Mouse (Mus musculus): ENCODE results near the gene Pappa.

Gene Pappa

DNA sequence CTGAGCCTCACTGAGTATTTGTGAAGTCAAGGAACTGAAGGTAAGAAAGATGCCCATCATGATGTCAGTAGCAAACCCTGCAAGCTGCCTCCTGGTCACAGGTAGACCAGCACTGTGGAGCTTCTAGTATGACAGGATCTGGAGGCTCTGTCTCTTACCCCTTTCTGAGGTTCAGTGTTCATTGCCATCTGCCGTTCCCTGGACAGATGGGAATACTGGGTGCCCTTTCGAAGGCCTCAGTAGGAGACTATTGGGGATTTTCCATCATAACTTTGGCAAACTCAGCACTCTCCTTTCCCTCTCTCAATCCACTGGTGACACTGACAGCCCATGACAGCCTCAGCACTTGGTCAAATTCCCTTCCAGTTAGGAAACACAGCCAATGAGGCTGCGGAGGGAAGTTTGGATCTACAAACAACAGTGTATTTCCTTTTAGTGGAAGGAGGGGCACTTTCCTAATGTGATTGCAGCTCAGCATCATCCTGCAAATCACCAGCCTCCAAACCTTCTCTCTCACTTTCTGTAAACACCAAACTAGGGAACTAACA lies 42.4 kb downstream of the Pappa start:
- no peak for DNase-seq (ENCODE audit: low spot score)

DNA sequence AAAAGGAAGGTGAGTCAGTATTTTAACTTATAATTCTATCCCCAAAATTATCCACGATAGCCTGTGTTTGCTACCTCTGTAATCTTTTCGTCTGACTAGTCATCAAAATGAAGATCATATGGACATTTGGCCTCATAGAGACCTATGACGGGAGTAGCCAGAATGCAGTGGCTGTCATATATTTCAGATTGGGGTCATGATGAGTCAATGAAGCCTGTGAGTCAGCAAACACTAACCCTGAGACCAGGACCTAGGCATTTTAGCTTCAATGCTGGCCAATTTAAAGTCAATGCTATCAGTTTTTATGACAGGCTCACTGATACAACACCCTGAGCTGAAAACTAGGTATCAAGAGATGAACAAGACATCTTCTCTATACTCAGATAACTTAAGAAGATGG lies 50.5 kb downstream of the Pappa start:
- DNase-seq (ENCODE audit: low spot score): no peak

DNA sequence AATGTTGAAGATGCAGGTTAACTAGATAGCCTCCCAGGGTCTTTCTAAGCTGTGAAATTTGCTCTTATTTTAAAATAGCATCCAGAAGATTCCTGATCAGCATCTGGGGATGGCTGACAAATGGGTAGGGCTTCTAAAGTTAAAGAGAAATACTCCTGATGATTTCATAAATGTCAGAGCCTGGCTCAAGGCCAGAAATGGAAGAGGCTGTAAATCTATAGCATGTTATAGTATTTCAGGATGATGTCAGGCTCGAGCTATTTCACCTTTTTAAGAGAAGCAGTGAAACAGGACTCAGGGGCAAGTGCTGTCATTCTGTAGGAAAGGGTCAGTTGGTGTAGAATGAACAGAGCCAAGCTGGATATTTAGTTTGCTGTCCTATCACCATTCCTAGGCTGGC lies 54.2 kb downstream of the Pappa start:
- DNase-seq (ENCODE audit: low spot score): no peak

DNA sequence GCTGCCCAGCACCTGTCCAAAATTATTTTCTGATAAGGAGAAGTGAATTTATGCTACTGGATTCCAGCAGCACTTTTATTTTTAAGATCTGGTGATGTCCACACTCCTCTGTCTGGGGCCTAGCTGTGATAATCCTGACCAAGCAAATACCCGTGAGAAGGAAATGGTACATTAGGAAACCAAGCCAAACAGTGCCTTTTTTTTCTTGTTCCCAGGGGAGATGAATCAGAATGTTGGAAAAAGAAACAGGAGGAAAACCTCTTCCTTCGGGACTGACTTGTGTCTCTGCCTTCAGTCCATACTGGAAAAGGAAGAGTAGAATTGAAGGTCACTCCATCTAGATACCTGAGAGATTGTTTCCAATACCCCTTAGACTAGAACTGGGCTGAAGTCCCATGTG lies 63.3 kb downstream of the Pappa start:
- no peak for DNase-seq (ENCODE audit: low spot score)

DNA sequence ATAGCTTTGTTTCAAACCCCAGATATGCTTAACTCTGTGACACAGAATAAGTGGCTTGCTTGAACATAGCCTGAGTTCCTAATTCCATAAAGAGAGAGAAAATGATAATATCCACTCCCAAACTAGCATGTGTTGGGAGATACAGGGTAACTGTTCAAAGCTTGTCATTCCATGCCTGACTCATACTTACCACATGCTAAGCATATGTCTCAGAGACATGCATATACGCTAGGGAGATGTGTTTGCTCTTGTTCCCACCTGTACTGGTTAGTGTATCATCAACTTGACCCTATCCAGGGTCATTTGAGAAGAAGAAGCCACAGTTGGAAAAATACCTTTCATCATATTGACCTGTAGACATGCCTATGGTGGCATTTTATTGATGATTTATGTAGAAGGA lies 63.7 kb downstream of the Pappa start:
- no peak for DNase-seq (ENCODE audit: low spot score)

DNA sequence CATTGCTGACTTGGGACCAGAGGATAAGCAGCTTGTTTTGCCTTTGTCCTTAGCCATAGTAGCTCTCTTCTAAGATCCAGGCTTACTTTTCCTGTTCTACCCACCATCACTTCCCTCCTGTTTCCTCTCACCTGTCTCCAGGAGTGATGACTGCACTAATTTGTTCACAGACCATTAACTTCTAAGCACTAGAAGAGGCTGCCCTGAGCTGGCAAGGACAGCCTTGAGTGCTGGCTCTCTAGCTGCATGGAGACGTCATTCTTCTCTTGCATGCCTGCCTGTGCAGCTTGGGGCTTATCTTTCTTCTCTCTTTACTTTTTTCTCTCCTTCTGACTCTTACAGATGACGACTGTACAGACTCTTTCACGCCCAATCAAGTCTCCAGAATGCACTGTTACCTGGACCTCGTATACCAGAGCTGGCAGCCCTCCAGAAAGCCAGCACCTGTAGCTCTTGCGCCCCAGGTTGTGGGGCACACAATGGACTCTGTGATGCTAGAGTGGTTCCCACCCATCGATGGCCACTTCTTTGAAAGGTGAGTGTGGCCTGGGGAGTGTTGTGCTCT lies 65.0 kb downstream of the Pappa start:
- no peak for DNase-seq (ENCODE audit: low spot score)

DNA sequence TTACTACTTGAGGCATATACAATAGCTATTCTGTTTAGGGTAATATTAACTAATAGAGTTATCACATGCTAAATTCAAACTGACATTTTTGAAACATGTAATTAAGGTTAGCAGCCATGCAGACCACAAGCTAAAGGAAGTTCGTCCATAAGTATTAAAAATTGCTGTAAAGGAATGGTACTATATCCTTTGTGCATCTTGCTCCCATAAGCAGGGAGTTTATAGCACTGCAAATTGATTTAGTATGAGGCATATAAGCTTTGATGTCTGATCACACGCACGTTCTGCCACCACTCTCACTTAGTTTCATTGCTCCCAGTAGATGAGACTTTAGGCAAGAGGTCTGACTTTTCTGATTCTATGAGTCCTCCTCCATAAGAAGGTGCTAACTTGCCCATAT lies 68.8 kb downstream of the Pappa start:
- no peak for DNase-seq (ENCODE audit: low spot score)

DNA sequence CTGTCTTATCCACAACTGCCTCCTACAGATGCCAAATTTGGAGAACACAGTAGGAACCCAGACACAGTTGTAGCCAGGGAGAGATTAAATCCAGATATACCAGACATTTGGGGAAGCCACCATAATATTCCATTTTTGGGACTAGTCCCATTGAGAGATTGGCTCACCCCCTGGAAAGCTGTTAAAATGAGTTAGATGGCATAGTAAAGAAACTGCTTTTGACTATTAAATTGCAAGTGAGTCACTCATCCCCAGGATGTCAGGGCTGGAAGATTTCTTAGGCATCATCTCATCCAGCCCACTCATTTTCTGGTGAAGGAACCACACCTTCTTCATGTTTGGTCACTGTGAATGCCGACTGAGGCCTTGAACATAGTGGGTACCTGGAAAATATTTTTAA lies 72.0 kb downstream of the Pappa start:
- no peak for DNase-seq (ENCODE audit: low spot score)

DNA sequence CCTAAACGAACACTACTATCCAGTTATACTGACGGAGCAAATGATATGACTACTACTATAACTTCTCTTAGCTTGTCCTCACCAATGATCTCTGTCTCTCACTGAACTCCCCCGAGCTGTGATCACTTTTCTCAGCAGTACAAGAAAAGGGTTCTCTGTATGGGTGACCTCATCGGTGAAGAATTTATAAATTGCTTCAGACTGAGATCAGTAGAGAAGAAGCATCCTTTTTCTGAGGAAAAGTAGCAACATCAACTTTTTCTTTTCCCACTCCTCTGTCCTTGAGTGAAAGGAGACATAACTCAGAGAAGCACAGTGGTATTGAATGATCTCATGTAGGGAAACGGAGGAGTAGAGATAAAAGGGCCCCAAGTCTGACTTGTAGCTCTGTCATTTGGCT lies 79.7 kb downstream of the Pappa start:
- DNase-seq (ENCODE audit: low spot score): no peak

DNA sequence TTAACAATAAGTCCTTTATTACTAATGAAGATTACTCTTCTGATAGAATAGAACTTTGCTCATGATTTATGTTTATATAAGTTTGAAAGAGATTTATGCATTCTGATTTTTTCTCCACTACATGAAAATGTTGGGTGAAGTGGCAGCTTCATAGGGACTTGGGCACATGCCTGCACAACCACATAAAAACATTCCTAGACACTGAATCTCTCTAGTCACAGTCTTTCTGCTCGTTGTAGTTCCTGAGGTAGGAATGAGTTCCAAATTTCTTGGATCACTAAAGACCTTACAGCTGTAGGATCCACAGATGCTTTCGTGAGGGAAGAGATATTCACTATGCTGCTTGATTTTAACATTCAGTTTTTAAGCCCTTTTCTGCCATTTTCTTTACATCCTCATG lies 81.5 kb downstream of the Pappa start:
- DNase-seq (ENCODE audit: low spot score): no peak

DNA sequence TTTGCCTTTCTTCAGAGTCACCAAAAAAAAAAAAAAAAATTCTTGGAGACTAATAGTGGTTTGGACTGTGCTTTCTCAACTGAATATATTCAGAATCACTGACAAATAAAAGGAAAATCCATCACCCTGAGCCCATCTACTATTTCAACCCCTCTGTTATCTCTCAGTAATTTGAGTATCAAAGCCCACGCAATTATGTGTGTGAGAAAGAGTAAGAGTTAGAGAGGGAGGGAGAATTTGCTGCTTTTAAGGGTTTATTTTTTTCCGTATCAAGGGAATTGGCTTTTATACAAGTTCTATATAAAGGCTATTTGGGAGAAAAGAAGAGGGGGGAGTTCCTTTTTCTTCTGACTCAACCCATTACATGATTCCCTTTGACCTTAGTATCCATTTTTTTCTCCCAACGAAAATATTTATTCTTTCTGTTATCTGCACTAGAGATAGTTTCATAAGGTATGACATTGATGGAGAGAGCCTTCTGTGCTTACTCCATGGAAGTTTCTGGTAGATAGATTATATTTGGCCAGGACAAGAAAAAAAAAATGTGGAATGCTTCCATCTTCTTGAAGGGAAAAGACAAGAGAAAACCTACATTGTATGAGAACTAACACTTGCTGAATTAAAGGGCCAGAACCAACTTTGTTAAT lies 85.5 kb downstream of the Pappa start:
- DNase-seq (ENCODE audit: low spot score): no peak

DNA sequence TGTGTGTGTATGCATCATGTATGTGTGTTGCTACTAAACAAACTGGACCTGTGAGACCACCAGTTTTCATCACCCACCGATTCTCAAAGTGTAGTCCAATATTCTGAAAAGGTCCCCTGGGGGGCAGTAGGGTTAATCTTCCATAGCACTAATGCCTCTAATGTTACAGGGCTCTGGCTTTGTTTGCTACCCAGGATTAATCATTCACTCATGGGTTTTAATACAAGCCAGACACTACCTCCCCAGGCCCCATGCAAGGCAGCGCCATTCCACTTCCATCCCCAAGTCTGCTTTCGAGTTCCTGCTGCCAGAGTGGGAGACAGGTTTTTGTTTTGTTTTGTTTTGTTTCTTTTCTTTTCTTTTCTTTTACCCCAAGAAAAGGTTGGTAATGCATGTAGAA lies 92.7 kb downstream of the Pappa start:
- no peak for DNase-seq (ENCODE audit: low spot score)

DNA sequence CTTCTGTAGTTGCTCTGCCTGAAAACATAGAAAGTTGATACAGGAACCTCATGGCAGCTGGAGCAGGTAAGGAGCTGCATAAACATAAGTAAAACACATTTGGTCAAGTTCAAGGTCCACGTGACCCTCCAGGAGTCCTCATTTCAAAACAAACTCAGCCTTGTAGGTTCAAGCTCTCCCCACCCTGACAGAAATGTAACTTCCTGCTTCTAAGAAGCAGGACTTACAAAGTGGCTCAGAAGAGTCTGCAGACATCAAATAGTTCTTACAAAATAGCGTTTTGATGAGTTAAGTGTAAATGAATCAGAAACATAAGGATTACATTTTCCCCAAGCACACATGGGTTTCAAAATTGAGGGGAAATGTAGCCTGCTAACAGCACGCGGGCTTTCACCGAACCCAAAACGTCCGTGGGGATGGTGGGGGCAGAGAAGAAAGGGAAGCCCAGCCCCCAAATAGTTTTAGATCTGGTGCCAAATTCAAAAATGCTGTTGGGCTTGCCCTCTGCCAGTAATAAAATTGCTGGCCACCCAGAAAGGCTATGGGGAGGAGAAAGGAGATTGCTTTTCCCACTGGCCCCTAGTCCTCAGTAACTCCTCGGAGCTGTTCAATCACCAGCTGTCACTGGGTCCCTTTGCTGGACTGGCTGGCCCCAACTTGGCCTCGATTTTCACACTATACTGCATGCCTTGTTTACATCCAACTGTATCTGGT lies 93.8 kb downstream of the Pappa start:
- no peak for DNase-seq (ENCODE audit: low spot score)

DNA sequence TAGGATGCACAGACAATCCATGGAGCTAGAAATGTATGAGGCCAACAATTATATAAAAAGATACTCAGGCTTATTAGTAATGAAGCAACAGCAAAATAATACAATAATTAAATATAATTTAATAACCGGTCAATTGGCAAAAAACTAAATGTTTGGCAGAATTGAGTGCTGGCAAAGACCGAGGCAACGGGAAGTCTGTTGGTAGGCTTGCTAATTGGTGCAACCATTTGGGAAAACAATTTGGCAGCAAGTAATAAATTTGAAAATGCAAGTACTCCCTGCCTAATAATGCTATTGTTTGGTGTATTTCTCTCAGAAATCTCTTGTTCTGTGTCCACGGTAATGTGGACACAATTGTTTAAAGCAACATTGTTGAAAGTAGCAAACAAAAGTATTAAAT lies 99.9 kb downstream of the Pappa start:
- DNase-seq (ENCODE audit: low spot score): no peak

DNA sequence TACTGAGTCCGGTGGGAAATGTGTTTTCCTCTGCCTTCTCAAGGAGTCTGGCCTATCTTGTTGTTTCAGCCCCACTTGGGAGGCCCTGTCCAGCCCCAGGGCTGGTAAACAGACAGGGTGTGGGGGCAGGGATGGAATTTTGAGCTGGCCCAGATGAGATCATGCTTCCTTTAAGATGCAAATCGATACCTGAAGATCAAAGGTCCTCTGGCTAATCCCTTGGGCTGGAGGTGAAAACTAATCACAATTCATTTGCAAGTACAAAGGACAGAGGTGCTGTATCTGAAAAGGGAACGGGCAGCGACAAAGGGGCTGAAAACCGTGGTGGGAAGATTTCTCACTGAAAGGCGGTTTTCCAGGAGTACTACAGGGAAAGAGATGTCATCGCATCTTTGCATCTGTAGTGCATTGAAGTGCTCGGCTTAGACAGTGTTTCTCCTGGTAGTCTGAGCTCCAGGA lies 114.6 kb downstream of the Pappa start:
- no peak for DNase-seq (ENCODE audit: low spot score)

DNA sequence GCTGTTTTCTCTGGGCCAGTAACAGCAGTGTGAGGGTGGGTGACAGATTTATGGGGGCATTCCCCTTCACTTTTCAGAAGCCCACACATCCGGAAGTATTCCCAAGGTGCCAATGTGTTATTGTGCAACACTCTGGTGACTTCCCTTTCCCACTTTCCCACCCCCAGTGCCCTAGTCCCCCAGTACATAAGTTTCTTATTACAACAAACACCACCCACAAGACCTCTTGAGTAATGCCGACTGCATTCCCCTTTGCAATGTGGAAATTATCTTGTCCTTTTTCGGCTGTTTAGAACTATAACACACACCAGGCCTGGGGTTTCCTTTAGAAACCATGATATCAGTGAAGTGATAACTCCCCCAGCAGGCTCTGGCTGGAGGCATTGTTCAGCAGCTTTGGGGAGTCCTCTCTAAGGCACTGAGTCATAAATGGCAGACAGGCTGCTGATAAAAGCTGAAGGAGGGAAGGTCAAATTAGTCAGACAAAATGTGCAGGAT lies 118.5 kb downstream of the Pappa start:
- no peak for DNase-seq (ENCODE audit: low spot score)

DNA sequence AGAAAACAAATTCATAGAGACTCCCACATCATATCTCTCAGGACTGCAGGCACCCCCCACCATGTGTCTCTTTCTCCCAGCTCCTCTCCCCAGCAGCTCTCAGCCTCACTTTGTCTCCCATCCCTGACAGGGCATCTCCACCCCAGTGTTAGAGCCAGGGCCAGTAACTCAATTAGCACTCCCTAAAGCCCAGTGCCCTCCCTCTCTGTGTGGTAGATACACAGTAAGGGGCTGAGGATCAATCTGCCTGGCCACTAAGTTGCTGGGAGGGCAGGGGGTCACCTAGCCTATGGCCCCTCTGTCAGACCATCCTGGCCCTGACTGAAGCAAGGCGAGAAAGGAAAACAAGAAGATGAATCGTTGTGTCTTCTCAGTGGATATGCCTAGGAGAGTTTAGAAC lies 119.3 kb downstream of the Pappa start:
- DNase-seq (ENCODE audit: low spot score): no peak

DNA sequence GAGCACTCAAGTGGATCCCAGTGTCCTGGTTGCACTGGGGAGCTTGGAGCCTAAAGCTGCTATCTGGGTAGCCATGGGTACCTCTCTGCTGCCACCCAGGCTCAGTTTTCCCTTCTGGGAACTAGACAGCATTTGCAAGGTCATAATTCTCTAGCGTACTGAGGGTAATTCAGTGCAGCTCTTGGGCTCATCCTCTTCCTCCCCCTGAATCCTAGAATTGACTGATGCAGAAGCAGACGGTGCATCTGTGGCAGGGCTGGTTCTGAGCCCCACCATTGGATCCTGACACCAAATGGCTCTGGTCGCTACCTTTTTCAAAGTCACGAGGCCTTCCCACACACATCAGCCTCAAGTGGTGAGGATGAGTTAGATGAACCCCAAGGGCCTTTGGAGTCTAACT lies 121.0 kb downstream of the Pappa start:
- DNase-seq (ENCODE audit: low spot score): no peak

DNA sequence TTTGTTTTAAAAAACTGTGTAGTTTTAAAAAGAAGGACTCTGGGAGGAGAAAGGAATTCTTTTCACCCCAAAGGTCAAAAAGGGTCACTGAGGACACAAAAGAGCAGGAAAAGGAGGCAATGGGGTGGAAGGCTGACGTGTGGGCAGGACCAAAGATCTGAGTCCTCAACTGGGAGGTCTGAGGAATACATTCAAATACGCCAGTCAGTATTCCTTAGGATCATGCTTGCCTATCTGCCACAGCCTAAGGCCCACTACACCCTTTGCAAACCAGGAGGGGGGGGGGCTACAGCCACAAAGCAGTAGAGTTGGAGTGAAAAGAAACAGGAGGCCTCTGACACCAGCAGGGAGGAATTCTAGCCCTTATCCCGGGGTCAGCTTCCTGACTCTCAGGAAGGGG lies 121.5 kb downstream of the Pappa start:
- DNase-seq (ENCODE audit: low spot score): no peak

DNA sequence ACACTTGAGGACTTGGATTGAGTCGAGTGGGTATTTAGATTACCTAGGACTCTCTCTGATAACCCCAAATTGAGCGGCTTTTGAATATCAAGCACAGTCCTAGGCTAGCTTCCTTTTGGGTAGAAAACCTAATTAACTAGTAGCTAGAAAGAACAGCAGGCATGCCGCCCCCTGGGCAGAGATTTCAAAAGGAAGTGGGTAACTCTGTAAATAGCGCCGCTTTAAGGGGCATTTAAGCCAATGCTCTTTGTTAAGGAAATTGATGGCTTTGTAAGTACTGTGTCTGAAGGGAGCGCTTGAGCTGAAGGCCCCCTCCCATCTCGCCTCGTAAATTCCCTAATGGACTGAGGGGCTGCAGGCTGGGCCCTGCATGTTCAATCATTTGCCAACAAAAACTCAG lies 128.2 kb downstream of the Pappa start:
- no peak for DNase-seq (ENCODE audit: low spot score)

DNA sequence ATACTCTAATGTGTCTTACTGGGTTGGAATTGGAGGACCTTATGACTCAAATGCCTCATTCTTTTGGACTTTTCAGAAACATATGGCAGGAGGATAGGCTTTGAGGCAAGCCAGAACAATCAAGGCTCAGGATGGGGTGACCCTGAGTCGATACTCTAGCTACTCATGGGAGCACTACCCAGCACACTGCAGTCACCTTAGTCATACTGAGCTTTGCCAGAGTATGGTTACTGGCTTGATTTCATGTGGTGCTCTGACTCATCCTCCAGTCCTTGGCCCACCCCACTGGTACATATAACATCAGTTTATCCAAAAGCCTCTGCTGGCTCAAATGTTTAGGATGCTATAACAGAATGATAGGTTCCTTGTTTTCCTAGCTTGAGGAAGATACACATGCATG lies 130.1 kb downstream of the Pappa start:
- no peak for DNase-seq (ENCODE audit: low spot score)

DNA sequence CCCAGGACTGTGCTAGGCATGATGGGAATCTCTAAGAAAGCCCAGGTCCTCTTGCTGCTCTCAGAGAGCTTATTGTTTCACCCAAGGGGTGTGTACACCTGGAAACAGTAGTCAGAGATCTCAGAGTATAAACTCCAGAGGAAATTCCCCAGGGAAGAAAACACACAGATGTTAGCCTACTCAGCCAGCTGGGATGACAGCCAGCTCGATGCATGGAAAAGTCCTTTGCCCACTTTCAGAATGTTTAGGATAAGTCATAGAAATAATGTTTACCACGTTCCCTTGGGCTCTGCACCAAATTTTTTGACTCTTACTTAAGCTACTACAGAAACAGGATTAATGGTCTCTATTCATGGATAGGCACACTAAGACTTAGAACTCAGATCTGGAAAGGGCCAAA lies 143.1 kb downstream of the Pappa start:
- no peak for DNase-seq (ENCODE audit: low spot score)

DNA sequence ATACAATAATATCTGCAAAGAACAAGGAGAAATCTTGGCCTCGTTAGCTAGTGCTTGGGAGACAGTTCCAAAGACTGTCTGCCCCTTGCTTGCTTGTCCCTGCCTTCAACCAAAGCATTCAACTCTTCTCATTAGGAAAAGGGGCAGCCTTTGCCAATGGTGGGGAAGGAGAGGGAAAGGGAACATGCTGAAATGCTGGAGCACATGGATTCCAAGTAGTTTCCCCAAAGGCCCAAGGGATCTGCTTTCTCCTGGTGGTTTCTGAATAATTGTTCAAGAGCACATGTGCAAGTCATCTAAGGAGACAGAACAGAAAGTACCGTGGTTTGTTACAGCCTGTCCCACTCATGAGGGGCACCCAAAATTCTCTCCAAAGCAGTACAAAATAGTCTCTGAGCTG lies 146.0 kb downstream of the Pappa start:
- DNase-seq (ENCODE audit: low spot score): no peak
